Mouse (Mus musculus) CD4-positive helper T cell, adult 2 months (primary cell): ENCODE data around the gene Zfp882.
"Not testable (repeated sequence)": the region's sequence is repeated elsewhere in the genome, so short reads cannot be mapped to it uniquely, and the experiment has no call there.

Experiments
- DNase-seq: peaks from one replicate; pipeline ENCODE4 v3.0.0-alpha.2; 2012; ENCODE audit warnings: low read depth, missing footprints, low spot score

Zfp882 gene

GRCm38 (mm10) chr8:71952489-71952888 is 44.1 kb downstream of the Zfp882 start:
- DNase-seq, result no peak

GRCm38 (mm10) chr8:71952961-71953700 is 44.7 kb downstream of the Zfp882 start:
- DNase-seq, result not testable (repeated sequence)

GRCm38 (mm10) chr8:71954666-71955065 is 46.3 kb downstream of the Zfp882 start:
- DNase-seq, result no peak

- no peak for DNase-seq
These were observed 52.1 kb downstream of the Zfp882 start for GRCm38 (mm10) chr8:71960483-71960882.

GRCm38 (mm10) chr8:71961796-71962195 is 53.4 kb downstream of the Zfp882 start:
- no peak for DNase-seq

GRCm38 (mm10) chr8:71964051-71964450 is 55.6 kb downstream of the Zfp882 start:
- no peak for DNase-seq

GRCm38 (mm10) chr8:71965166-71965565 is 56.8 kb downstream of the Zfp882 start:
- DNase-seq, result no peak
